Mouse (Mus musculus): ENCODE measurements around the gene Oprm1. TPM values are rescaled to one million over a fixed set of nuclear protein-coding genes. Genes with fewer than 3 reads are reported as not detected.
"Not testable (repeated sequence)": the region's sequence is repeated elsewhere in the genome, so short reads cannot be mapped to it uniquely, and the experiment has no call there.

Oprm1 gene
- polyA plus RNA-seq, 1 experiment from 2014 or later = not detected

GRCm38 (mm10) chr10:6979216-6979615, 220.9 kb downstream of the Oprm1 start:
- in situ Hi-C loops (cut with MboI; ENCODE audit: low pct_unique_long_range_greater_than_20kb) = no loop called here
- H3K27me3 ChIP-seq = no peaks in the 10 kb centered on the region
- no peak for TF ChIP-seq CTCF (IDR thresholded peaks at IDR 0.05)
- CTCF ChIA-PET = no interaction called here
- DNase-seq (ENCODE audit: low read depth, low spot score) (no peak), ATAC-seq (no peak)
- POLR2A ChIA-PET = interaction anchor here (1.2 kb wide), 1 partner anchor 9 kb away, joined by 3 read pairs; no protein-coding TSS in a partner anchor

- TF ChIP-seq CTCF (IDR thresholded peaks at IDR 0.05) = no peak
- POLR2A ChIA-PET = no interaction called here
- ATAC-seq (no peak), DNase-seq (ENCODE audit: low read depth, low spot score) (no peak)
- CTCF ChIA-PET = no interaction called here
- no peaks in the 10 kb centered on the region for H3K27me3 ChIP-seq
- in situ Hi-C loops (cut with MboI; ENCODE audit: low pct_unique_long_range_greater_than_20kb) = no loop called here
These were observed 221.5 kb downstream of the Oprm1 start for GRCm38 (mm10) chr10:6979789-6980188.

DNA sequence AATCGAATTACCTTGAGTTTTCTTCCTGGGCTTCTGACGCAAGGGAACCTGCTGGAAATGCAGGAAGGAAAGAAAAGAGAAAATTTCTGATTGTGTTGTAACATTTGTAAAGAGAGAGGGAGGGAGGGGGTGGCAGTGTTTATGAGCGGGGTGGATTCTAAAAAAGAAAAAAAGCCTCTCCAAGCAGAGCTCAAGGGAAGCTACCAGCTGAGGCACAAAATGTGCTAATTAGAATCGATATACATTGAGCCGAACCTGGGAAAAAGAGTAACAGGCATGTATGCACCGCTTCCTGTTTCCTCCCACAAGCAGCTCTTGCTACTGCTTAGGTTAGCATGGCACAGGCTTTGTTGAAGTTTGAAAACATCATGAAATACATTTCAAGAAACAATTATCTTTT, 221.9 kb downstream of the Oprm1 start:
- in situ Hi-C loops (cut with MboI; ENCODE audit: low pct_unique_long_range_greater_than_20kb) = no loop called here
- no peaks in the 10 kb centered on the region for H3K27me3 ChIP-seq
- no peak for DNase-seq (ENCODE audit: low read depth, low spot score)
- TF ChIP-seq CTCF (IDR thresholded peaks at IDR 0.05) = no peak
- no peak for ATAC-seq
- POLR2A ChIA-PET = no interaction called here
- CTCF ChIA-PET = no interaction called here

DNA sequence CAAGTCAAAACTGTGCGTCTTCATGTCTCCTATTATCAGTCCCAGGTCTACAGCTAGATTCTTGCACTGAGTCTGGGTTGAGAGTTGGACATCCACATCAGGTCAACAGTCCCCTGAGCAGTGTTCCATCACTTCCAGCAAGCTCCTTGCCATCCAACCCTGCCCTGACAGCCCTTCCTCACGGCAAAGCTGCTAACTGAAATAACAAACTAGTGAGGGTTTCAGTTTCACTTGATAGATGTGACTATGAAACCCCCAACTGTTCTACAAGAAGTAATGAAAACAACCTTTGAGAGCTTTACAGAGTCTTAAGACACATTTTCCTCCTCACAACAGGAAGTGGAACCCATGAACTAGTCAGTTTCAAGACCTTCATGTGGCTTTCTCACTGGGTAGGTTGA, 224.4 kb downstream of the Oprm1 start:
- no peak for DNase-seq (ENCODE audit: low read depth, low spot score)
- ChIA-PET POLR2A (no interaction called here), CTCF (interaction anchor here (0.9 to 3.8 kb wide), 2 partner anchors 10 to 13 kb away, joined by 3 to 13 read pairs; no protein-coding TSS in a partner anchor)
- TF ChIP-seq CTCF (IDR thresholded peaks at IDR 0.05) = no peak
- in situ Hi-C loops (cut with MboI; ENCODE audit: low pct_unique_long_range_greater_than_20kb) = no loop called here
- no peaks in the 10 kb centered on the region for H3K27me3 ChIP-seq
- no peak for ATAC-seq

- CTCF ChIA-PET = interaction anchor here (0.9 to 3.8 kb wide), 2 partner anchors 10 to 14 kb away, joined by 3 to 13 read pairs; no protein-coding TSS in a partner anchor
- H3K27me3 ChIP-seq = no peaks in the 10 kb centered on the region
- no peak for ATAC-seq
- POLR2A ChIA-PET = no interaction called here
- TF ChIP-seq CTCF (IDR thresholded peaks at IDR 0.05) = no peak
- DNase-seq (ENCODE audit: low read depth, low spot score) = no peak
- in situ Hi-C loops (cut with MboI; ENCODE audit: low pct_unique_long_range_greater_than_20kb) = no loop called here
These were observed 225.1 kb downstream of the Oprm1 start for GRCm38 (mm10) chr10:6983431-6983830.

GRCm38 (mm10) chr10:6986246-6986645, 227.9 kb downstream of the Oprm1 start:
- ATAC-seq (no peak), DNase-seq (ENCODE audit: low read depth, low spot score) (no peak)
- CTCF ChIA-PET = no interaction called here
- H3K27me3 ChIP-seq = no peaks in the 10 kb centered on the region
- TF ChIP-seq CTCF (IDR thresholded peaks at IDR 0.05) = no peak
- in situ Hi-C loops (cut with MboI; ENCODE audit: low pct_unique_long_range_greater_than_20kb) = no loop called here
- POLR2A ChIA-PET = no interaction called here

DNA sequence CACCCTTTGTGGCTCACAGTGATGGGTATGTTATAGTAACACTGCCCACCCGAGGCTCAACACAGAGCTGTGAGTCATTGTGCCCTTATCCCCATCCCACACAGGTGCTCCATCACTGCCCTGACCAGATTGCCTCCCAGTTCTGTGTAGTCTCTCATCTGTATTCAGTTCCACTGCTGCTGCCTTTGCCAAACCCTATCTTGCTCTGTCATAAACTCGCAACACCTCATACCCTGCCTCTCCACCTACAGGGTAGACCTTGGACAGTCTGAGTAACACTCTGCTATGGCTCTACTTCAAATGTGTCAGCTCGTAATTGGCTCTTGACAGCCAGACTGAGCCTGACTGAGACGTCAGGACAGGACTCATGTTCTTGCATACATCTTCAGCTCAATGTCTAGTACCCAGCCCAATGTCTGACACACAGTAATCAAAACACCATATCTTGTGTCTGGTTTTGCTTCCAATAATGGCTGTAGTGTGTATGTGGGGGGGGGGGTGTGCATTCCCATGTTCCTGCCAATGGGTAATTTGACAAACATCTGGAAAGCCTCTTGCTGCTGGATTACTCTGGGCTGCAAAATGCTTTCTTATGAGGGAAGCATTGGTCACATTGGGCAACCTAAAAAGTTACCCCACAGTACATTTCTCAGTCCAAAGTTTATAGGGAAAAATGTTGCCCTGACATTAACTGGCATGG, 229.2 kb downstream of the Oprm1 start:
- no peak for ATAC-seq
- in situ Hi-C loops (cut with MboI; ENCODE audit: low pct_unique_long_range_greater_than_20kb) = no loop called here
- POLR2A ChIA-PET = interaction anchor here (0.6 kb wide), 1 partner anchor 37 kb away, joined by 3 read pairs; no protein-coding TSS in a partner anchor
- TF ChIP-seq CTCF (IDR thresholded peaks at IDR 0.05) = no peak
- DNase-seq (ENCODE audit: low read depth, low spot score) = no peak
- CTCF ChIA-PET = no interaction called here
- H3K27me3 ChIP-seq = no peaks in the 10 kb centered on the region

- POLR2A ChIA-PET = no interaction called here
- TF ChIP-seq CTCF (IDR thresholded peaks at IDR 0.05) = no peak
These were observed 230.2 kb downstream of the Oprm1 start for GRCm38 (mm10) chr10:6988555-6988954.

GRCm38 (mm10) chr10:6996895-6997294, 238.6 kb downstream of the Oprm1 start:
- CTCF ChIA-PET = no interaction called here
- DNase-seq (ENCODE audit: low read depth, low spot score) (no peak), ATAC-seq (no peak)
- H3K27me3 ChIP-seq = no peaks in the 10 kb centered on the region
- TF ChIP-seq CTCF (IDR thresholded peaks at IDR 0.05) = no peak
- POLR2A ChIA-PET = no interaction called here
- in situ Hi-C loops (cut with MboI; ENCODE audit: low pct_unique_long_range_greater_than_20kb) = no loop called here

More at GRCm38 (mm10) chr10:6988555-6988954, 230.2 kb downstream of the Oprm1 start:
- no peak for ATAC-seq
- CTCF ChIA-PET = no interaction called here
- no peaks in the 10 kb centered on the region for H3K27me3 ChIP-seq
- DNase-seq (ENCODE audit: low read depth, low spot score) = no peak
- in situ Hi-C loops (cut with MboI; ENCODE audit: low pct_unique_long_range_greater_than_20kb) = no loop called here

DNA sequence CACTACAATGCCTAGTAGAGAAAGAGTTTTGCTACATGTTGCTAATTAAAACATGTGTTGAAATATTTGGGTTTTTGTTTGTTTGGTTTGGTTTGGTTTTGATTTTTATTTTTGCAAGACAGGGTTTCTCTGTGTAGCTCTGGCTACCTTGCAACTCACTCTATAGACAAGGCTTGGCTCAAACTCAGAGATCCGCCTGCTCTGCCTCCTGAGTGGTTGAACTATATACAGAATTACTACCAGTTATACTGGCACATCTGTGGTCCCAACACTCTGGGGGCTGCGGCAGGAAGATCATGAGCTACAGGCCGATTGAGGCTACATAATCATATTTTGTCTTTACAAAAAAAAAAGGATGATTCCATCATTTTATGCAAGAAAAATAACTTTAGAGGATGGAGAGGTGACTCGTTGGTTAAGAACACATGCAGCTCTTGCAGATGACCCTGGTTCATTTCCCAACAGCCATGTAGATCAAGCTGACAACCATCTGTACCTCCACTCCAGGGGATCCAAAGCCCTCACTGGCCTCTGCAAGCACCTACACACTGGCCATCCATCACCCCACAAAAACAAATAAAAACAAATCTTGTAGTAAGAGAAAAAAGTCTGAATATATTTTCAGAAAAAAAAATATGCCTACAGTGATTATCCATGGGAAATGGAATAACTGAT, 240.4 kb downstream of the Oprm1 start:
- in situ Hi-C loops (cut with MboI; ENCODE audit: low pct_unique_long_range_greater_than_20kb) = no loop called here
- ATAC-seq (no peak), DNase-seq (ENCODE audit: low read depth, low spot score) (no peak)
- CTCF ChIA-PET = interaction anchor here (1.0 kb wide), 1 partner anchor 8 kb away, joined by 3 read pairs; no protein-coding TSS in a partner anchor
- no peak for TF ChIP-seq CTCF (IDR thresholded peaks at IDR 0.05)
- POLR2A ChIA-PET = no interaction called here
- no peaks in the 10 kb centered on the region for H3K27me3 ChIP-seq

GRCm38 (mm10) chr10:6999355-6999754, 241.0 kb downstream of the Oprm1 start:
- ChIA-PET CTCF (interaction anchor here (1.0 kb wide), 1 partner anchor 9 kb away, joined by 3 read pairs; no protein-coding TSS in a partner anchor), POLR2A (no interaction called here)
- ATAC-seq = no peak
- in situ Hi-C loops (cut with MboI; ENCODE audit: low pct_unique_long_range_greater_than_20kb) = no loop called here
- no peak for DNase-seq (ENCODE audit: low read depth, low spot score)
- no peak for TF ChIP-seq CTCF (IDR thresholded peaks at IDR 0.05)
- H3K27me3 ChIP-seq = no peaks in the 10 kb centered on the region

DNA sequence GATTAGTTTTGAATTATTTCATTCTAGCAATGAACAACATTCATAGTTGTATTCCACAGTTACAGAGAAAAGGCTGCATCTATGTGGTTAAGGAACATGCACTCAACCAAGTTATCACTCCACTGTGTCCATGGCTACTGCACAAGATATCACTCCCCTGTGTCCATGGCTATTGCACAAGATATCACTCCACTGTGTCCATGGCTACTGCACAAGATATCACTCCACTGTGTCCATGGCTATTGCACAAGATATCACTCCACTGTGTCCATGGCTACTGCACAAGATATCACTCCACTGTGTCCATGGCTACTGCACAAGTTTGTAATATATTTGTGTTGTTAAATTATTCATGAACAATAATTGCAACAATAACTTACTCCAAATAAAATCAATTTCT, 245.6 kb downstream of the Oprm1 start:
- CTCF ChIA-PET = interaction anchor here (0.7 kb wide), 2 partner anchors 11 kb away, joined by 3 read pairs; no protein-coding TSS in a partner anchor
- POLR2A ChIA-PET; H3K27me3 ChIP-seq; DNase-seq (ENCODE audit: low read depth, low spot score): not testable (repeated sequence)
- in situ Hi-C loops (cut with MboI; ENCODE audit: low pct_unique_long_range_greater_than_20kb) = loop anchor here (10.0 kb wide), 1 partner anchor 119 kb away; no protein-coding TSS in a partner anchor
- peak; percentile 63 for ATAC-seq

All from Patski (cell line).